Mouse (Mus musculus) small intestine, adult 2 months (tissue): ENCODE measurements around the gene Hjurp.

ENCODE experiments used
- CTCF ChIP-seq: fragments of 200-500 bp; IDR thresholded peaks from 2 replicates; pipeline ENCODE4 v1.5.1; 2012; ENCODE audit warnings: low read depth, mild to moderate bottlenecking, control low read depth, inconsistent platforms, low read length, moderate library complexity, mixed read lengths; ENCODE audit not compliant: insufficient replicate concordance, insufficient read length; ENCODE audit errors: extremely low read depth
- POLR2A ChIP-seq: fragments of 200-500 bp; IDR thresholded peaks from 2 replicates; pipeline ENCODE4 v1.6.1; 2012; ENCODE audit warnings: low read depth, mild to moderate bottlenecking, control low read depth, inconsistent platforms, low read length, moderate library complexity

DNA sequence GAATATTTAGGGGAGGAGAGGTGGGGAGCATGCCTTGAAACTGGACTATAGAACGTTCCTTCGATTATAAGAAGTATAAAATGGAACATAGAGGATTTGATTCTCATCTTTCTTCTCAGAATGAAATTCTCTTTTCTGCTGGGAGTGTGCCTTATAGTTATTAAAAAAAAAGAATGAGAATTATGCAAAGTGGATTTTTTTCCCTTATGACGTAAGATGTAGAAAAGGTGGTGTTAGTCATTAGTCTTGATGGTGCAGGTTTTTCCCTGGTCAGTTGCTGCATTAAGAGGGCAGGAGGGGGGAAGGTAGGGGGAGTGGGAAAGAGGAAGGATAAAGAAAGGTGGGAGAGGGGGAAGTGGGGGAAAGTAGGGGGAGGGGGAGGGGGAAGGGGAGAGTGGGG, 4.9 kb upstream of the Hjurp start:
- no peak for TF ChIP-seq CTCF
- TF ChIP-seq POLR2A, result no peak
